In the genomic region with DNA sequence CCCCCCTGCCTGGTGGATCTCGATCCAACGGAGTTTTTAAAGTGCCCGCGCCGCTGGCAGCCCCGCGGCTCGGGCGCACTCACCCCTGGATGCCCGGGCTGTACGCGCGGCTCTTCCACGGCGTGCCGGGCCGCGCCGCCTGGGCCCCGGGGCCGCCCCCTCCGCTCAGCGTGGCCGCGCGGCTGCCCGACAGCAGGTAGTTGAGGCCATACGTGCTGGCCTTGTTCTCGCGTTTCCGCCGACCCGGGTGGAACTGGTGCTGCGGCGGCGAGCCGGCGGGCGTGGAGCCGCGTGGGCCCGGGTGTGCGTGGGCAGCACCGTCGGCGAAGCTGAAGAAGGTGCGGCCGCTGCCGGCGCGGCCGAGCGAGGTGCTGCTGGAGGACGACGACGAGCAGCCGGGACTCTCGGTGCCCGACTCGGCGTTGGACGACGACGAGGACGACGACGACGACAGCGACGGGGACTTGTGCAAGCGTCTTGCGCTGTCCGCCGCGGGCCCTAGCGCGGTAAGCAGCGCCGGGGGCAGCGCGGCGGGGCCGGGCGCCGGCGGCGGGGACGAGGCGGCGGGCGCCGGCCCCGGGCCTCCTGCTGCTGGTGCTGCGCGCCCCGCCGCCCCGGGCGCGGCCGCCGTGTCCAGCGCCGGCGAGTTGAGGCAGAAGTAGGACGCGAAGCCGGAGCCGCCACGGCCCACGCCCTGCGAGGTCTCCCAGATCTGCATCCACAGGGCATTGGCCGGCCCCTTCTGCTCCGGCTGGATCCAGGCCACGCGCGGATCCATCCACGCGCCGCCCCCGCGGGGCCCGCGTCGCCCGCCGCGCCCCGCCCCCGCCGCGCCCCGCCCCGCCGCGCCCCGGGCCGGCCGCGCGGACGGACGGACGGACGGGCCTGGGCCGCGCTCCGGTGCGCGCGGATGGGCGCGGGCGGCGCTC, we compare ENCODE assay signal across 8 mouse cellular contexts. TPM values are rescaled to one million over a fixed set of nuclear protein-coding genes. Genes with fewer than 3 reads are reported as not detected.
A peak's percentile ranks its signal among the peaks of the same experiment; 100 is the strongest.
DNase-seq lines count a peak whose midpoint lies in the region; ATAC-seq and TF ChIP-seq lines count a peak whose summit lies in the region.

Gene Nsun2, plus strand, starts transcription at position 342 of the 929 bp plus-strand sequence.

- H3K9ac ChIP-seq in hindbrain, postnatal 0 days (replicated peaks; ENCODE audit: low read length) = peak within 1 kb of the TSS; percentile 82

- peaks cover 32% of the 10 kb centered on the region for H3K4me1 ChIP-seq in hindbrain, postnatal 0 days (ENCODE audit: insufficient read depth, low read length)
- peaks cover 23% of the 10 kb centered on the region; the same call in 1 of the 2 replicates for H3K4me1 ChIP-seq in small intestine, adult 2 months (ENCODE audit: control insufficient read depth, insufficient read depth, insufficient read length, low read length)

- peak within 1 kb of the TSS; percentile 96 for H3K4me2 ChIP-seq in hindbrain, postnatal 0 days (ENCODE audit: low read depth, low read length)

- peak within 1 kb of the TSS; percentile 76 for H3K4me3 ChIP-seq in hindbrain, postnatal 0 days (ENCODE audit: low read length)
- peak within 1 kb of the TSS; percentile 93 for H3K4me3 ChIP-seq in small intestine, adult 2 months (ENCODE audit: low read depth, low read length)

- DNase-seq in adrenal gland, adult 2 months = peak; percentile 76
- peak; percentile 67 for DNase-seq in gastrocnemius, postnatal 14 days
- peak; percentile 71 for DNase-seq in hindbrain, postnatal 0 days (ENCODE audit: low spot score)
- peak; percentile 39 to 56 for DNase-seq in left cerebral cortex, postnatal 25 days (ENCODE audit: low spot score in 2 of 2)
- no peak for DNase-seq in yolk sac, embryonic 10.5 days (ENCODE audit: low spot score)

- no peak for TF ChIP-seq POLR2A in small intestine, adult 2 months (IDR thresholded peaks at IDR 0.05; ENCODE audit: low read depth, low read length)

- H3K36me3 ChIP-seq in hindbrain, postnatal 0 days (ENCODE audit: insufficient read depth, low read length) = no peaks in the 10 kb centered on the region
- no peaks in the 10 kb centered on the region for H3K36me3 ChIP-seq in small intestine, adult 2 months (ENCODE audit: control insufficient read depth, insufficient read depth, low read length)

- intact Hi-C loops in gastrocnemius, postnatal 14 days (cut with DNase I; ENCODE audit: low total_unique reads) = no loop called here
- intact Hi-C loops in left cerebral cortex, postnatal 25 days (cut with DNase I) = loop anchor here (2.0 kb wide), 1 partner anchor 51 kb away; no protein-coding TSS in a partner anchor

- 0% methylated on average over 72 of the region's 155 CpGs for WGBS in hindbrain, postnatal 0 days
- WGBS in small intestine, adult 2 months = 9% methylated on average over 153 of the region's 155 CpGs

- peak; percentile 2; the same call in 1 of the 2 replicates for ATAC-seq in common myeloid progenitor, adult 5-6 weeks (replicated peaks; ENCODE audit: low read depth, poor library complexity, severe bottlenecking)
- peak; percentile 11; the same call in 1 of the 2 replicates for ATAC-seq in hindbrain, postnatal 0 days
- 0 out of 2 replicates have a peak, but pooled peaks have one; percentile 3 for ATAC-seq in megakaryocyte progenitor cell, adult 5-6 weeks (replicated peaks; ENCODE audit: poor library complexity)

- no peaks in the 10 kb centered on the region for H3K9me3 ChIP-seq in hindbrain, postnatal 0 days (ENCODE audit: low read length)

- no peaks in the 10 kb centered on the region for H3K27me3 ChIP-seq in hindbrain, postnatal 0 days (ENCODE audit: insufficient read depth, low read length)
- no peaks in the 10 kb centered on the region for H3K27me3 ChIP-seq in small intestine, adult 2 months (ENCODE audit: control insufficient read depth, insufficient read depth, low read length)

- H3K27ac ChIP-seq in hindbrain, postnatal 0 days = peak within 1 kb of the TSS; percentile 94
- peak within 1 kb of the TSS; percentile 75 for H3K27ac ChIP-seq in small intestine, adult 2 months (ENCODE audit: insufficient read depth, low read depth, low read length)

- TF ChIP-seq CTCF in hindbrain, postnatal 0 days (IDR thresholded peaks at IDR 0.05; ENCODE audit: low read depth) = no peak
- no peak for TF ChIP-seq CTCF in small intestine, adult 2 months (IDR thresholded peaks at IDR 0.05; ENCODE audit: extremely low read depth, insufficient read length, insufficient replicate concordance, low read depth, low read length)

RNA-seq across cellular contexts. Expression of gene Nsun2, which starts in this region (rescaled TPM):
- total RNA-seq in adrenal gland, adult 2 months (2021) = 100 to 1,000 TPM in 1 of 2 experiments, 10 to 100 TPM in 1; 92.2 to 113 TPM
- 22.7 and 31.0 TPM in 2 replicates for polyA plus RNA-seq in adrenal gland, adult 2 months (2012; rRNA removed)
- 209 and 238 TPM in 2 replicates for total RNA-seq in common myeloid progenitor, adult 5-6 weeks (2017)
- total RNA-seq in gastrocnemius, postnatal 14 days (2021) = 10 to 100 TPM; 39.5 to 44.5 TPM
- total RNA-seq in hindbrain, postnatal 0 days (2014; rRNA removed) = 34.9 and 37.6 TPM in 2 replicates
- 61.5 and 62.1 TPM in 2 replicates for polyA plus RNA-seq in hindbrain, postnatal 0 days (2015; fragmentation: Nextera tagmentation; extraction: Ambion mirVana)
- 10 to 100 TPM; 70.9 to 76.9 TPM for total RNA-seq in left cerebral cortex, postnatal 25 days (2021)
- total RNA-seq in megakaryocyte progenitor cell, adult 5-6 weeks (2015) = 111 and 121 TPM in 2 replicates
- 197 and 244 TPM in 2 replicates for total RNA-seq in megakaryocyte progenitor cell, adult 5-6 weeks (2017)
- polyA plus RNA-seq in small intestine, adult 2 months (2012; rRNA removed) = 21.4 and 26.6 TPM in 2 replicates
